Mouse (Mus musculus) intestine, postnatal 0 days (tissue): ENCODE measurements around the gene Taf10. TPM values are rescaled to one million over a fixed set of nuclear protein-coding genes. Genes with fewer than 3 reads are reported as not detected.

Experiments
- ATAC-seq: fragments of 200-750 bp; cut with Nextera tagmentation; 2 replicates; pipeline ENCODE4 v1.8.0; 2017; ENCODE audit warnings: mild to moderate bottlenecking, moderate TSS enrichment, moderate library complexity
- H3K27ac ChIP-seq: fragments of 300-500 bp; sonication (generic); 2 replicates; pipeline ENCODE4 v1.5.1; 2014; ENCODE audit warnings: mild to moderate bottlenecking, low read depth, low read length, moderate library complexity
- H3K27me3 ChIP-seq: fragments of 300-500 bp; sonication (generic); replicated peaks from 2 replicates; pipeline ENCODE4 v1.6.1; 2014; ENCODE audit warnings: low read length, mixed read lengths; ENCODE audit not compliant: control insufficient read depth, insufficient read depth
- H3K36me3 ChIP-seq: fragments of 300-500 bp; sonication (generic); 2 replicates; pipeline ENCODE4 v1.6.1; 2014; ENCODE audit warnings: mild to moderate bottlenecking, moderate library complexity; ENCODE audit not compliant: control insufficient read depth, insufficient read depth
- H3K4me1 ChIP-seq: fragments of 300-500 bp; sonication (generic); replicated peaks from 2 replicates; pipeline ENCODE4 v1.6.1; 2014; ENCODE audit warnings: antibody characterized with exemption, low read length, mixed read lengths; ENCODE audit not compliant: control insufficient read depth, insufficient read depth
- H3K4me2 ChIP-seq: fragments of 300-500 bp; sonication (generic); replicated peaks from 2 replicates; pipeline ENCODE4 v1.6.1; 2014; ENCODE audit warnings: low read depth, mild to moderate bottlenecking, moderate library complexity
- H3K4me3 ChIP-seq: fragments of 300-500 bp; sonication (generic); 2 replicates; pipeline ENCODE4 v1.5.1; 2014; ENCODE audit warnings: low read depth, low read length
- H3K9ac ChIP-seq: fragments of 300-500 bp; sonication (generic); 2 replicates; pipeline ENCODE4 v1.6.1; 2014; ENCODE audit warnings: mild to moderate bottlenecking, low read depth, low read length
- H3K9me3 ChIP-seq: fragments of 300-500 bp; sonication (generic); 2 replicates; pipeline ENCODE4 v1.6.1; 2016; ENCODE audit warnings: mixed run types; ENCODE audit not compliant: control insufficient read depth
- CTCF ChIP-seq: sonication (generic); IDR thresholded peaks from 2 replicates; pipeline ENCODE4 v1.5.1; 2016; ENCODE audit warnings: low read depth, mild to moderate bottlenecking, control low read depth, antibody characterized with exemption, moderate library complexity
- WGBS: fragments of 180-500 bp; shearing (Covaris S2); extraction: QIAGEN DNeasy Blood & Tissue Kit; methylation state at CpG from one replicate; pipeline ENCODE4 v1.1.7; 2014; 5-methylcytosine and 5-hydroxymethylcytosine counted together
- polyA plus RNA-seq: library from polyadenylated mRNA; unstranded; fragments of >200 nt; fragmentation: Nextera tagmentation; extraction: Ambion mirVana; gene quantifications from 2 replicates; pipeline ENCODE4 v1.2.1, GENCODE M21; 2015

The Taf10 gene
- polyA plus RNA-seq, 1 experiment from 2014 or later = 168 TPM

DNA sequence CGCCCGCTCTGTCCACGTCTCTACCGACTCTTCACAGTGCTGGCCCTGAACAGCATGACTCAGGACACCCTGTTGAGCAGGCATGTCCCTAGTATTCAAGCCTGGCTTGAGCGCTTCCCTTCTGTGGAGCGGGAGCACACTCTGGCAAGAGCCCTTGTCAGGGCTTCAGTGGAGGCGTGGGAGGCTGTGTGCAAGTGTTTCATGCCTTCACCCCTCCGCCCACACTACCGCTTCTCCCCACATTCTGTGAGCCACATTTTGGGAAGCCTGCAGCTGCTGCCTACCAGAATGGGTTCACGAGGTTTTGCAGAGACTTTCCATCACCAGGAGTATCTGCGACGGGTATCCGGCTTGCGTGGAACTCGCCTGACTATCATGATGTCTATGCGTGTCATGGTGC lies 41.0 kb downstream of the Taf10 start:
- H3K9me3 ChIP-seq = no peaks in the 10 kb centered on the region
- no peaks in the 10 kb centered on the region for H3K27me3 ChIP-seq
- no peak overlapping the region for H3K4me3 ChIP-seq
- H3K4me2 ChIP-seq = no peak overlapping the region
- ATAC-seq = no peak
- no peaks in the 10 kb centered on the region for H3K4me1 ChIP-seq
- 90% methylated on average over 16 of the region's 16 CpGs for WGBS
- no peaks in the 10 kb centered on the region for H3K36me3 ChIP-seq
- TF ChIP-seq CTCF = no peak
- H3K27ac ChIP-seq = no peak overlapping the region
- no peak overlapping the region for H3K9ac ChIP-seq

GRCm38 (mm10) chr7:105690875-105691274 lies 53.3 kb downstream of the Taf10 start:
- 78% methylated on average over 1 of the region's 1 CpGs for WGBS
- H3K4me1 ChIP-seq = no peaks in the 10 kb centered on the region
- H3K9me3 ChIP-seq = no peaks in the 10 kb centered on the region
- no peak overlapping the region for H3K9ac ChIP-seq
- no peak for TF ChIP-seq CTCF
- H3K4me2 ChIP-seq = no peak overlapping the region
- H3K36me3 ChIP-seq = no peaks in the 10 kb centered on the region
- no peak overlapping the region for H3K4me3 ChIP-seq
- no peak overlapping the region for H3K27ac ChIP-seq
- no peaks in the 10 kb centered on the region for H3K27me3 ChIP-seq
- ATAC-seq = no peak

Other genes with a start within 250 kb of the Taf10 start
- 22.4 and 25.4 TPM in 2 replicates for gene Smpd1, start 190.0 kb downstream of the Taf10 start, polyA plus RNA-seq
- 13.5 and 14.0 TPM in 2 replicates for gene Apbb1, start 162.7 kb downstream of the Taf10 start, polyA plus RNA-seq
- 0.68 and 1.1 TPM in 2 replicates for gene Hpx, start 144.2 kb downstream of the Taf10 start, polyA plus RNA-seq
- 7.4 and 9.0 TPM in 2 replicates for gene Trim3, start 110.8 kb downstream of the Taf10 start, polyA plus RNA-seq
- 177 and 181 TPM in 2 replicates for gene Timm10b, start 104.3 kb downstream of the Taf10 start, polyA plus RNA-seq
- 39.9 and 41.9 TPM in 2 replicates for gene Arfip2, start 103.9 kb downstream of the Taf10 start, polyA plus RNA-seq
- 28.3 and 46.4 TPM in 2 replicates for gene Gm45799, start 103.8 kb downstream of the Taf10 start, polyA plus RNA-seq
- 0.09 and 0.51 TPM in 2 replicates for gene Dnhd1, start 93.5 kb downstream of the Taf10 start, polyA plus RNA-seq
- 173 and 178 TPM in 2 replicates for gene Ilk, start 7.8 kb downstream of the Taf10 start, polyA plus RNA-seq
- 12.7 and 15.0 TPM in 2 replicates for gene Rrp8, start 7.0 kb downstream of the Taf10 start, polyA plus RNA-seq
- 176 and 184 TPM in 2 replicates for gene Tpp1, start 7.9 kb upstream of the Taf10 start, polyA plus RNA-seq
- gene Dchs1, start 43.3 kb upstream of the Taf10 start, polyA plus RNA-seq = 2.2 and 2.4 TPM in 2 replicates
- 255 and 275 TPM in 2 replicates for gene Mrpl17, start 66.7 kb upstream of the Taf10 start, polyA plus RNA-seq
- gene Gm4070, start 209.6 kb upstream of the Taf10 start, polyA plus RNA-seq = 0.53 and 1.3 TPM in 2 replicates